Mouse (Mus musculus): ENCODE results near the gene Perp. TPM values are rescaled to one million over a fixed set of nuclear protein-coding genes. Genes with fewer than 3 reads are reported as not detected.

Gene Perp
- total RNA-seq, 2 experiments from 2014 or later, result 0.84 to 1.4 TPM

DNA sequence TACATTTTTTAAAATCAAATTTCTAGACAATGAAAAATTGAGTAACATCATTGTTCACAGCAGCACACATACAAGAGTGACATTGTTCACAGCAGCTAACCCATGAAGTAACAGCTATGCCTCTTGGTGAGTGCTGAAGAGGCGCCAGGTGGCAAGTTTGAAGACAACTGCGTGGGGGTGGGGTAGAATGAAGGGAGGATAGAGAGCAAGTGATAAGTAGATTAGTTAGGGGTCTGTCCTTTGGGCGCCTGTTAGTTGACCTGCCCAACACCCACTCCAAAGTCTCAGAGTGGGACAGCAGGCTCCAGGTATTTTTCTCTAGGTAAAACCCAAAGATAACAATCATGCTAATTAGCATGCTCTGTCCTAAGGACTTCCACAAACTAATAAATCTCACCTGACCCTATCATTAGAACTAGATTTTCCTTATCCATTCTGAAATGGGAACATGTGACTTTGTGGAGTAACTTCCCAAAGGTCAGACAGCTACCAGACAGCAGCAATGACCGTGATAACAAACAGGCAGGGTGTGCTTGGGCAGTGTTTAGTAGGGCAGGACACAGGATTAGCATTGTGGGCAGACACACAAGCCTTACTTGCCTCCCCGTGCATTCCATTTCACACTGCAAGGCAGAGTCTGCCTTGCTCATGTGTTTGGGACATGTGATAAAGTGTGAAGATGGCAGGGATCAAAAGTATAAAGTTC, 15.5 kb downstream of the Perp start:
- intact Hi-C loops (cut with DNase I; ENCODE audit: low total_unique reads), result no loop called here
- DNase-seq, result no peak

DNA sequence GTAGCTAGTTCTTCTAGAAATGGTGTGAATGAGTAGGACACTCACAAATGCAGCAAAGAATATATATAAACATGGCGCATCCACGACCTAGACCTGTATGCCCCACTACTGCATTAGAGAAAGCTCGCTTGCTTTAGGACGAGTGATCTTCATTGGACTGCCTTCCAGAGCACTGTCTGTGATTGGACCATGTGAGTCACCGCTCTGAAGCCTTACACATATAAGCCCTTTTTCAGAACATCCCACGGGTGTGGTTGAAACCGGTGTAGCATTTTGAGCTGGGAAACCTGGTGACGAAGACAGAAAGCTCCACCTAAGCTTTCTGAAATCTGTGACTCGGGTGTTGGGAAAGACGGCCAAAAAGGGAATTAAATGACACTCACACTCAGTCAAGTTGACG, 16.0 kb downstream of the Perp start:
- intact Hi-C loops (cut with DNase I; ENCODE audit: low total_unique reads), result no loop called here
- DNase-seq, result no peak

DNA sequence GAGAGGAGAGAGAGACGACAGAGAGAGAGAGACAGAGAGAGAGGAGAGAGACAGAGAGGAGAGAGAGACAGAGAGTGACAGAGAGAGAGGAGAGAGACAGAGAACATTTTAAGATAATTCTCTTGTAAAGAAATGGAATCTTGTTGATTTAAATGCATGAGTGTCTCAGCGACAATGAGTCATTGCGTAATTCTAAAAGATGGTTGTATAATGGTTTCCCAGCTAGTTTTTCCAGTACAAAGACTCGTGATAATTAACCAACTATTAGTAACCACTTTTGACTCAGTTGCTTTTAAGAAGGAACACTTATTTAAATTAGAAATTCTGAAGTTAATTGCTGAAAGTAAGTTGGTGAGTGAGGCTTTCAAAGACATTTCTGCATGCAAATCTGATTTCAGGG, 16.6 kb downstream of the Perp start:
- intact Hi-C loops (cut with DNase I; ENCODE audit: low total_unique reads), result no loop called here
- no peak for DNase-seq

DNA sequence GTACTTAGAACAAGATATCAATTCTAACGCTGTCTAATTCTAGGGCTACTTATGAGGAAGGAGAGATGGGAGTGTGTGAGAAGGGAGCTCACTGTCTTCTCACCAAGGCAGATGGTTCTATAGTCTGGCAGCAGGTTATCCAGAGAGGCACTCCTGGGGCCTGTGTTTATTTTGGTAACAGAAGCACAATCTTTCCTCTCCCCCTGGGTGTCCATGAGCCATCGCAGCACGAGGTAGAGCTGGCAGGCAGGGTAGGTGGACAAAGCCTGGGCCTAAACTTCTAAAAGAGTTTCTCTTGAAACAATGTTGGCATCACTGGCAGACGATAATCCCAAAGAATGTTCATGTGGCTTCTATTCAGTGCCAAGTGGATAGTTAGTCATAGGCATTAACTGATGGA, 18.5 kb downstream of the Perp start:
- no peak for DNase-seq
- intact Hi-C loops (cut with DNase I; ENCODE audit: low total_unique reads), result no loop called here

DNA sequence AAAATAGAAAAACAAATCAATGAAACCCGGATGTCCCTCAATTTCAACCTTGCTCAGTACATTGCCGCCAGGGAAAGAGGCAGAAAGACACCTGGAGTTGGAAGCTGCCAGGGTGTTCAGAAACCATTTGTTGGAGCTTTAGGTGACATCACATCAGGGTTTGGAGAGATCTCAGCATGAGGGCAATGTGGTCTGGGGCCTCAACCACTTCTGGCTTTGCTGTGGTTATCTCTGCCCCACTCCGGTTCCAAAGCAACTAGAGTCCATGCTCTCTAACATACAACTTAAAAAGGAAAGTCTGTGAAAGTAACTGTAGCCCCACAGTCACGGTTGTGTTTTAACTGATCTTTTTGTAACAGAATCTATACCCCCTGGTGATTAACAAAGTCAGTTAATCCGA, 19.9 kb downstream of the Perp start:
- no peak for DNase-seq
- intact Hi-C loops (cut with DNase I; ENCODE audit: low total_unique reads), result no loop called here

GRCm38 (mm10) chr10:18870990-18871389, 26.2 kb downstream of the Perp start:
- DNase-seq, result no peak
- intact Hi-C loops (cut with DNase I; ENCODE audit: low total_unique reads), result no loop called here

DNA sequence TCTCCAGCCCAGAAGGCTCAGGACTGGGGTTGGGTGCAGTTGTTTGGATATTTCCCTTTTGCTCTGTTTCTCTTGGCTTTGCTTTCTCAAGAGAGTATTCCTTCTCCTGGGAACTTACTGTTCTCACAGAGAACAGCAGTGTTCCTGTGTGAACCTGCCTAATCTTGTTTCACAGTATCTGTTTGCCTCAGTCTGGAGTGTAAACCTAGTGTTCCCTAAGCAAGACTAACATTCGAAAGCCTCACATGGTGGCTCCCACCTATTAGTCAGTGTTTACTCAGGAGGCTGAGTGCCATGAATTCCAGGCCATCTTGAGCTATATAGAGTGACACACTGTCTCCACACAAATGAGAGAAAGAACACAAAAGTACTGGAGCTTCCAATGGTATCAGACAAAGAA, 31.4 kb downstream of the Perp start:
- DNase-seq, result no peak
- intact Hi-C loops (cut with DNase I; ENCODE audit: low total_unique reads), result no loop called here

- intact Hi-C loops (cut with DNase I; ENCODE audit: low total_unique reads), result no loop called here
Measured at GRCm38 (mm10) chr10:18878111-18878510, 33.3 kb downstream of the Perp start.

DNA sequence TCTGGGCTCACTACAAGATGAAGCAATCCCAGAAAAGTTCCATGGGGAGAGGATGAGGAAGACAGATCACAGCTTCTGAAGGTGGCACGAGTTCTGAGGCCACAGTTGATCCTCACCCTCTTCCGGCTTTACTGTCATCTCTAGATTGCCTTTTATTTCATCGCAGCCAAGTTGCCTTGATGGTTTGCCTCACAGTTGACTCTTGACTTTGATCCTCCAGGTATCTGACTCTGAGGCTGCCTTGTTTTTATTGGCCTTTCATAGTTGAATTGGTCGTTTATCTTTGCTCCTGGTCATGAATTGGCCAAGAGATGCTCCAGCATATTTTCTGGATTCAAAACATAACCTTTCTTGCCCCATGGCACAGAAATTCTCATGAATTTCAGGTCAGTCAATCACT, 34.3 kb downstream of the Perp start:
- DNase-seq, result no peak
- intact Hi-C loops (cut with DNase I; ENCODE audit: low total_unique reads), result no loop called here

More at GRCm38 (mm10) chr10:18878111-18878510, 33.3 kb downstream of the Perp start:
- no peak for DNase-seq

- intact Hi-C loops (cut with DNase I; ENCODE audit: low total_unique reads), result no loop called here
- no peak for DNase-seq
Measured at GRCm38 (mm10) chr10:18879690-18880089, 34.9 kb downstream of the Perp start.

- intact Hi-C loops (cut with DNase I; ENCODE audit: low total_unique reads), result no loop called here
- no peak for DNase-seq
Measured at GRCm38 (mm10) chr10:18882190-18882589, 37.4 kb downstream of the Perp start.

DNA sequence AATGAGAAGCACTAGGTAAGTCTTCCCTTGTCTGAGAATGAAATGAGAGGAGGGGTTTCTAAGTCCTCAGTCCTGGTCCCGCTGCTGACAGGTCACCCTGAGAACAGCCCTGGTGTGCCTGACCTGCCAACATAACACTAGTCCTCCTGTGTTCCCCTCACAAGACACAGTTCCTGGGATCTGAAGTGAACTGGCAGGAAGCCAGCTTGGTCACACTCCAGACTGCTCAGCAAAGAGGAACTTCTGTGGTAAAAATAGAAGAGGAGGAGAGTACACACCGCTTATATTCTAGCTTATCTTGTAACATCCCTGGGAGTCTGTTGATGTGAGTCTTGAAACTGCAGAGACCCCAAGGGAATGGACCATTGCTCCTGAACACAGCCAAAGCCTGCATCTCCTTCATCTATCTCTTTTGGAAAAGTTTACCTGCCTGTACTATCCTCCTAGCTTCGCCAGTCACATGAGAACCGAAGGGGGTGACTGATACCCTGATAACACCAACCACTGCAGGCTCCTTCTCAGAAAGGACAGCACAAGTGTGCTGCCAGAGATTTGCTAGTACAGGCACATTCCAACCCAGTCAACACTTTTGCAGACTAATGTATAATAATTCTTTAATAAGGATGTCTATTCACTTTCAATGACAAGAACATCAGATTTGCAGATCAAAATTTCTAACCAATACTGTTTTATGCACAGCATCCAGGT, 42.3 kb downstream of the Perp start:
- intact Hi-C loops (cut with DNase I; ENCODE audit: low total_unique reads), result no loop called here
- peak; percentile 30 for DNase-seq

GRCm38 (mm10) chr10:18888751-18889150, 43.9 kb downstream of the Perp start:
- intact Hi-C loops (cut with DNase I; ENCODE audit: low total_unique reads), result no loop called here
- no peak for DNase-seq

DNA sequence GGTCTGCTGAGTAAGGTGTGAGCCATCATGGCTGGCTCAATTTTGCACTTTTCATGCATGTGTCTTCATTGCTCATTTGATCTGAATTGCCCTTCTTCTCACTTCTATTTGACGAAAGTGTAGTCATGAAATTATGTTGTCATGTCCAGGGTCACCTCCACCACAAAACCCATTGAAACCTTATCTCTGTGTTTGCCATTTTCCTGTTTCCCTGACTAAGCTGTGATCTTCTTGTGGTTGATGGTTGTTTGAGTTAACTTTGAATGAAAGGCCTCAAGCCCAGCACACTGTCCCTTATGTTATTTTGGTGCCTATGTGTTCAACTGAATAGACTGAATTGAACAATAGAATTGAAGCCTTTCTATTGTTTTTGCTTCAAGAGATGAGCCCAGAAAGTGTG, 44.4 kb downstream of the Perp start:
- intact Hi-C loops (cut with DNase I; ENCODE audit: low total_unique reads), result no loop called here
- DNase-seq, result no peak

- DNase-seq, result no peak
- intact Hi-C loops (cut with DNase I; ENCODE audit: low total_unique reads), result no loop called here
Measured at GRCm38 (mm10) chr10:18891110-18891509, 46.3 kb downstream of the Perp start.

DNA sequence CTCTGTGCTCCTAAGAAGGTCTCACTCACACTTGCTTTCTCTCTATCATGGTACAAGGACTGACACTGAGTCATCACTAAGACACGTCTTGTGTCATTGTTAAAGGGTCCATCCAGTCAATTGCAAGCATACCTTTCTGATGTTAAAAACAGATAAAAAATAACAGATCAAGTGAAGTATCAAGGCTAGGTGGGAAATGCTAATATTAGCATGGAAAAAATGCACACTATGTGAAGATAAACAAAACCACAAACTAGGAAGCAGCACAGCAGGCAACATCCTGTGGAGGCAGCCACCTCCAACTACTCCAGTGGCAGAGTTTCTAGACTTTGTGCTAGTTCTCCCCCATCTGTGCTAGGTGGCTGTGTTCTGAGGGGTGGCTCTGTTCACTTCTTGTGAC, 47.3 kb downstream of the Perp start:
- no peak for DNase-seq
- intact Hi-C loops (cut with DNase I; ENCODE audit: low total_unique reads), result no loop called here

DNA sequence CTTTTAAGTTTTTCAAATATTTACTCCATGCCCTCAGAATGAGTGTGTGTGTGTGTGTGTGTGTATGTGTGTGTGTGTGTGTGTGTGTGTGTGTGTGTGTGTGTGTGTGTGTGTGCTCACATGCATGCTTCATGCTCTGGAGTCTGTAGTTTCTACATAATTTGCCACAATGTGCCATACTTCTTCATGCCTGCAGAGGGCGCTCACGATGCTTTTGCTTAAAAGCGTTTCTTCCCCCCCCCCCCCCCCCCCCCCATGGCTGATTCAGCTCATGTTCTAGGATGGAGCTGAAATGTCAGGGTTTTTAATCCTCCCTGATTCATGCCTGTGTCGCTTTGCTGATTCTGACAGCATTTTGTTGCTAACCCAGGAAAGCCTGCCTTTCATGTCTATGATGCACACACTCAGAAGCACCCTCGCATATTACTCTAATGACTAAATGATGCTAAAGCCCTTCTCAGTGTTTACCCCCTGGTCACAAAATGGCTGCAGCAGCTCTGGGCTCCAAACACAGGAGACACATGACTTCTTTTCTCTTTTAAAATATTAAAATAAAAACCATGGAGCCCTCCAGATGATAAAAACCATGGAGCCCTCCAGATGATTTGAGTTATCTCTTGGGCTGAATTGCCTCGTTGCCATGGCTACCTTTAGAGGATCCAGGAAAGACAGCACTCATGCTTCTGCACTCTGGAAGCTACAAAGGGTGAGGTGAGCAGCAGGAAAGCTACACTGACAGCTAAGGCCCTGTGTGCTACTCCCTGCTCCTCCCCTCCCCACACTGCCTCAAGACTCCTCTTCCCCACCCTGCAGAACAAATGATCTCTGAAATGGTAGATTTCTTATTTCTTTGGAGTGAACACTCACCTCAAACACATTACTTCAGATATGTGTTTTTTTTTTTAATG, 49.7 kb downstream of the Perp start:
- no peak for DNase-seq
- intact Hi-C loops (cut with DNase I; ENCODE audit: low total_unique reads), result no loop called here

- DNase-seq, result peak; percentile 33
- intact Hi-C loops (cut with DNase I; ENCODE audit: low total_unique reads), result loop anchor here (10.0 kb wide), 1 partner anchor 139 kb away; no protein-coding TSS in a partner anchor
Measured at GRCm38 (mm10) chr10:18904108-18904507, 59.3 kb downstream of the Perp start.
